Mouse (Mus musculus): ENCODE results near the gene Dcun1d2.
A peak's percentile ranks its signal among the peaks of the same experiment; 100 is the strongest.

Gene Dcun1d2

GRCm38 (mm10) chr8:13254019-13254418, 33.9 kb downstream of the Dcun1d2 start, which contains the start of gene Adprhl1:
Adprhl1 (minus strand) TSS chr8:13254162.
- DNase-seq (ENCODE audit: low spot score in 2 of 2), result peak; percentile 18 to 25

- DNase-seq (ENCODE audit: low spot score in 2 of 2), result no peak
Observed at GRCm38 (mm10) chr8:13253413-13253812, 34.5 kb downstream of the Dcun1d2 start.

- no peak for DNase-seq (ENCODE audit: low spot score in 2 of 2)
Observed at GRCm38 (mm10) chr8:13252837-13253236, 35.1 kb downstream of the Dcun1d2 start.

- no peak for DNase-seq (ENCODE audit: low spot score in 2 of 2)
Observed at GRCm38 (mm10) chr8:13244343-13244880, 43.5 kb downstream of the Dcun1d2 start.

GRCm38 (mm10) chr8:13242985-13243870, 44.7 kb downstream of the Dcun1d2 start:
- no peak for DNase-seq (ENCODE audit: low spot score in 2 of 2)

GRCm38 (mm10) chr8:13240691-13241090, 47.2 kb downstream of the Dcun1d2 start:
- no peak for DNase-seq (ENCODE audit: low spot score in 2 of 2)

- DNase-seq (ENCODE audit: low spot score in 2 of 2), result no peak
Observed at GRCm38 (mm10) chr8:13240055-13240454, 47.9 kb downstream of the Dcun1d2 start.

GRCm38 (mm10) chr8:13234803-13235202, 53.1 kb downstream of the Dcun1d2 start:
- DNase-seq (ENCODE audit: low spot score in 2 of 2), result no peak

GRCm38 (mm10) chr8:13230471-13230870, 57.5 kb downstream of the Dcun1d2 start:
- DNase-seq (ENCODE audit: low spot score in 2 of 2), result no peak

- no peak for DNase-seq (ENCODE audit: low spot score in 2 of 2)
Observed at GRCm38 (mm10) chr8:13229802-13230201, 58.1 kb downstream of the Dcun1d2 start.

- DNase-seq (ENCODE audit: low spot score in 2 of 2), result no peak
Observed at GRCm38 (mm10) chr8:13228923-13229610, 58.9 kb downstream of the Dcun1d2 start.

GRCm38 (mm10) chr8:13227184-13227583, 60.7 kb downstream of the Dcun1d2 start:
- no peak for DNase-seq (ENCODE audit: low spot score in 2 of 2)

- no peak for DNase-seq (ENCODE audit: low spot score in 2 of 2)
Observed at GRCm38 (mm10) chr8:13226288-13226687, 61.6 kb downstream of the Dcun1d2 start.

GRCm38 (mm10) chr8:13224426-13224825, 63.5 kb downstream of the Dcun1d2 start:
- no peak for DNase-seq (ENCODE audit: low spot score in 2 of 2)

- DNase-seq (ENCODE audit: low spot score in 2 of 2), result no peak
Observed at GRCm38 (mm10) chr8:13218441-13218840, 69.5 kb downstream of the Dcun1d2 start.

GRCm38 (mm10) chr8:13217986-13218385, 69.9 kb downstream of the Dcun1d2 start:
- DNase-seq (ENCODE audit: low spot score in 2 of 2), result no peak

- no peak for DNase-seq (ENCODE audit: low spot score in 2 of 2)
Observed at GRCm38 (mm10) chr8:13217093-13217492, 70.8 kb downstream of the Dcun1d2 start.

GRCm38 (mm10) chr8:13216386-13216785, 71.5 kb downstream of the Dcun1d2 start:
- no peak for DNase-seq (ENCODE audit: low spot score in 2 of 2)

GRCm38 (mm10) chr8:13213479-13214268, 74.3 kb downstream of the Dcun1d2 start:
- peak; percentile 81 to 89 for DNase-seq (ENCODE audit: low spot score in 2 of 2)

- no peak for DNase-seq (ENCODE audit: low spot score in 2 of 2)
Observed at GRCm38 (mm10) chr8:13209770-13210169, 78.2 kb downstream of the Dcun1d2 start.

- DNase-seq (ENCODE audit: low spot score in 2 of 2), result no peak
Observed at GRCm38 (mm10) chr8:13208627-13209355, 79.1 kb downstream of the Dcun1d2 start.
